Mouse (Mus musculus): ENCODE data around the gene AW551984. TPM values are rescaled to one million over a fixed set of nuclear protein-coding genes. Genes with fewer than 3 reads are reported as not detected.

AW551984 gene
- polyA plus RNA-seq (2014; fragmentation: Nextera tagmentation; extraction: Ambion mirVana), result 10.6 and 13.7 TPM in 2 replicates

DNA sequence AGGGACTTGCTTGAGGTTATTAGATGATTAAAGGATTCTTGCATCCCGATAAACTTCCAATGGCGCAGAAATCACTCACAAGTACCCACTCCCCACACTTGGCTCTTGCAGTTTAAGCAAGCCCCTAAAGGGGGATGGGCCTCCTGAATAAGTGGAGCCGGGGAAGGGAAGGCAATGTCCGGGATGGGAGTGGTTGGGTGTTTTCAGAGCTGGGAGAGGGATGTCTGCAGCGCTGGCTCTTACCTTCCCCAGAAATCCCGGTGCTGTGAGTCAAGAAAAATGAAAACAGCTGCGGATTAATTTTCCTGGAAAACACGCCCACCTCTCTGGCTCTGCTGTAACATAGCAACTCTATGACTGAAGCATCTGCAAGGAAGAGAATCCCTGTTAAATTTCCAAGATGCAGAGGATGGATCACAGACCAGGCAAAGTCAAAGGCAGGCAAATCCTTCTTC, at the start of gene AW551984:
Gene AW551984 (minus strand): TSS at position 405 of the 455 bp plus-strand sequence.
- no peak for ATAC-seq (replicated peaks; ENCODE audit: low FRiP score)
- peak; percentile 31 for DNase-seq (ENCODE audit: low spot score)
- Histone ChIP-seq H3K27me3 (replicated peaks; ENCODE audit: control insufficient read depth, insufficient read depth, low read length) (peaks cover 3% of the 10 kb centered on the region; the same call in 1 of the 2 replicates), H3K27ac (ENCODE audit: low read depth, low read length) (no peak within 1 kb of the TSS), H3K4me3 (ENCODE audit: low read depth, low read length) (peak within 1 kb of the TSS; percentile 32), H3K36me3 (ENCODE audit: control insufficient read depth, insufficient read depth, low read length) (no peaks in the 10 kb centered on the region), H3K4me1 (replicated peaks; ENCODE audit: control insufficient read depth, insufficient read depth, low read length) (no peaks in the 10 kb centered on the region), H3K4me2 (peak within 1 kb of the TSS; percentile 60), H3K9ac (ENCODE audit: low read depth, low read length) (no peak within 1 kb of the TSS), H3K9me3 (ENCODE audit: control insufficient read depth, low read length) (no peaks in the 10 kb centered on the region)
- 4% methylated on average over 8 of the region's 8 CpGs for WGBS

DNA sequence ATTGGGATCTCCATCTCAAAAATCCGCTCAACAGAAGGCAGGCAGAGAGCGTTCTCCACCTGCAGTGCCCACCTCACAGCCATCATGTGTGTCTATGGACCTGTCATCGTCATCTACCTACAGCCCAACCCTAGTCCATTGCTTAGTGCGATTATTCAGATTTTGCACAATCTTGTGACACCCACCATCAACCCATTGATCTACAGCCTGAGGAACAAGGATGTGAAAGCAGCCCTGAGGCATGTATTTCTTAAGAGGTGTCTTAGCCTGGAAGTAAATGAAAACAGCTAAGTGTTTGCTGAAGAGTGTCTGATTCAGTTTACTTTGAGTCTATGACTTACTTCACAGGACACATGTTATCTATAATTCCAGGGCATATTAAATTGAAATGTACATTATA, 43.2 kb upstream of the AW551984 start:
- Histone ChIP-seq H3K4me2 (no peak overlapping the region), H3K36me3 (ENCODE audit: control insufficient read depth, insufficient read depth, low read length) (no peaks in the 10 kb centered on the region), H3K9ac (ENCODE audit: low read depth, low read length) (no peak overlapping the region), H3K4me1 (replicated peaks; ENCODE audit: control insufficient read depth, insufficient read depth, low read length) (no peaks in the 10 kb centered on the region), H3K27ac (ENCODE audit: low read depth, low read length) (no peak overlapping the region), H3K9me3 (ENCODE audit: control insufficient read depth, low read length) (no peaks in the 10 kb centered on the region), H3K27me3 (replicated peaks; ENCODE audit: control insufficient read depth, insufficient read depth, low read length) (no peaks in the 10 kb centered on the region), H3K4me3 (ENCODE audit: low read depth, low read length) (no peak overlapping the region)
- no peak for DNase-seq (ENCODE audit: low spot score)
- 83% methylated on average over 4 of the region's 4 CpGs for WGBS
- ATAC-seq (replicated peaks; ENCODE audit: low FRiP score), result no peak

DNA sequence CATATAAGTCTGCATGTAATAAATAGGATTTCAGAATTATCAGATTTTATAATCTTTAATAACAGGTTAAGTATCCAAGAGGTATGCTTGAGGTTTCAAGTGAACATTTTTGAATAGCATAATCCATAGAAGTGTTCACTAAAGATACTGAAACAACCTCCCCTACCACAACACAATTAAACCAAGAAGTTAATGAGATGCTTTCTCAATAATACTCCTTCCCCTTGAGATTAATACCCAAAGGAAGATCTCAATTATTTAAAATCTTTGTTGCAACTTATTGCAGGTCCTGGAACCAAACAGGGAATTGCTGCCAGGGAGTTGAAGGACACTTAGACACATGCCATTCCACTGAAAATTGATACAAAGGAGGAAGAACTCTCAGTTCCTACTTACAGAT, 40.6 kb upstream of the AW551984 start, which contains the start of gene Olfr961:
Gene Olfr961 (plus strand): TSS at position 301 of the 400 bp plus-strand sequence.
- no peaks in the 10 kb centered on the region for H3K27me3 ChIP-seq (replicated peaks; ENCODE audit: control insufficient read depth, insufficient read depth, low read length)
- no peak for ATAC-seq (replicated peaks; ENCODE audit: low FRiP score)
- DNase-seq (ENCODE audit: low spot score), result no peak
- no peak within 1 kb of the TSS for H3K4me3 ChIP-seq (ENCODE audit: low read depth, low read length)
- no peaks in the 10 kb centered on the region for H3K9me3 ChIP-seq (ENCODE audit: control insufficient read depth, low read length)
- no peaks in the 10 kb centered on the region for H3K36me3 ChIP-seq (ENCODE audit: control insufficient read depth, insufficient read depth, low read length)
- no peak within 1 kb of the TSS for H3K9ac ChIP-seq (ENCODE audit: low read depth, low read length)
- H3K4me2 ChIP-seq, result no peak within 1 kb of the TSS
- H3K4me1 ChIP-seq (replicated peaks; ENCODE audit: control insufficient read depth, insufficient read depth, low read length), result no peaks in the 10 kb centered on the region
- no peak within 1 kb of the TSS for H3K27ac ChIP-seq (ENCODE audit: low read depth, low read length)

DNA sequence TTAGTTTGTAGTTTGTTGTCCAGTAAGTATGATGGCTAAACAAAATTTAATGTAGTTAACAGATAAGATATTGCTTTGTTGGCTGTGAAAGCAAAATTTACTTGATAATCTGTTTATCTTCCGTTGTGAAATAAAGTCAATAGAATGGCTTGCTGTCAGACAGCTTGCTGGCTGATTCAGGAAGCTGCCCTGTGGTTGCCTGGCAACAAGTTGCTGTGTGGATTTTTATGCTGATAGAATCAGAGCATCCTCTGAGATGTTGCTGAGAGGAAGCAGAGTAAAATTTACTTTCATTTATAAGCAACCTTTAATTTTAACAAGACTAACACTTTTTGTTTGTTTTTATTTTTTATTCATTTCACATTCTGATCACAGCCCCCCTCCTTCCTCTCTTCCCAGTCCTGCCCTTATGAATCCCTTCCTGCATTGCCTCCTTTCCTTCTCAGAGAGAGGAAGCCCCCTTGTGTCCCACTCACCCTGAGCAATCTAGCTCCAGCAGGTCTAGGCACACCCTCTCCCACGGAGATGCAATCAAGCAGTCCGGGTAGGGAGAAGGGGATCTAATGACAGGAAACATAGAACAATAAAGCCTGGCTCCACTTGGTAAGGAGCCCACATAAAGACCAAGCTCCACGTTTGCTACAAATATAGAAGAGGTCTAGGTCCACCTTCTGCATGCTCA, 29.9 kb upstream of the AW551984 start:
- ATAC-seq (replicated peaks; ENCODE audit: low FRiP score), result no peak
- Histone ChIP-seq H3K36me3 (ENCODE audit: control insufficient read depth, insufficient read depth, low read length) (no peaks in the 10 kb centered on the region), H3K27me3 (replicated peaks; ENCODE audit: control insufficient read depth, insufficient read depth, low read length) (no peaks in the 10 kb centered on the region), H3K4me2 (no peak overlapping the region), H3K4me3 (ENCODE audit: low read depth, low read length) (no peak overlapping the region), H3K9ac (ENCODE audit: low read depth, low read length) (no peak overlapping the region), H3K27ac (ENCODE audit: low read depth, low read length) (no peak overlapping the region), H3K9me3 (ENCODE audit: control insufficient read depth, low read length) (no peaks in the 10 kb centered on the region), H3K4me1 (replicated peaks; ENCODE audit: control insufficient read depth, insufficient read depth, low read length) (no peaks in the 10 kb centered on the region)
- 31% methylated on average over 4 of the region's 4 CpGs for WGBS
- no peak for DNase-seq (ENCODE audit: low spot score)

DNA sequence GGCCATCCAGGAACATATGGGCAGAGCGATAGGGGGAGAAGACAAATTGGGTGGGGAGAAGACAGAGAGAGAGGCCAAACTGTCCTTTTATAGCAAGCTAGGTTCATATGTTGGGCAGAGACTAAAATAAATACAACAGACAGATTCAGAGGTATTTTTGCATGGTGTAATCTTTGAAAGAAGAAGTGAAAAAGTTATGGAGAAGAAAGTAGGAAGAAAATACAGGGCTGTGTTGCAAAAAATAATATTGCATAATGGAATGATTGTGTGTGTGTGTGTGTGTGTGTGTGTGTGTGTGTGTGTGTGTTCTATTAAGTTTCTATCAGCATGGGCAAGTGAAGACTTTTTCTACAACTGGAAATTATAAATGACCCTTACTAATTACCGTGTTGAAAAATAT, 24.9 kb upstream of the AW551984 start:
- Histone ChIP-seq H3K36me3 (ENCODE audit: control insufficient read depth, insufficient read depth, low read length) (no peaks in the 10 kb centered on the region), H3K9ac (ENCODE audit: low read depth, low read length) (no peak overlapping the region), H3K4me1 (replicated peaks; ENCODE audit: control insufficient read depth, insufficient read depth, low read length) (no peaks in the 10 kb centered on the region), H3K27me3 (replicated peaks; ENCODE audit: control insufficient read depth, insufficient read depth, low read length) (no peaks in the 10 kb centered on the region), H3K9me3 (ENCODE audit: control insufficient read depth, low read length) (no peaks in the 10 kb centered on the region), H3K27ac (ENCODE audit: low read depth, low read length) (no peak overlapping the region), H3K4me3 (ENCODE audit: low read depth, low read length) (no peak overlapping the region), H3K4me2 (no peak overlapping the region)
- WGBS, result 71% methylated on average over 2 of the region's 2 CpGs
- no peak for DNase-seq (ENCODE audit: low spot score)
- ATAC-seq (replicated peaks; ENCODE audit: low FRiP score), result no peak

DNA sequence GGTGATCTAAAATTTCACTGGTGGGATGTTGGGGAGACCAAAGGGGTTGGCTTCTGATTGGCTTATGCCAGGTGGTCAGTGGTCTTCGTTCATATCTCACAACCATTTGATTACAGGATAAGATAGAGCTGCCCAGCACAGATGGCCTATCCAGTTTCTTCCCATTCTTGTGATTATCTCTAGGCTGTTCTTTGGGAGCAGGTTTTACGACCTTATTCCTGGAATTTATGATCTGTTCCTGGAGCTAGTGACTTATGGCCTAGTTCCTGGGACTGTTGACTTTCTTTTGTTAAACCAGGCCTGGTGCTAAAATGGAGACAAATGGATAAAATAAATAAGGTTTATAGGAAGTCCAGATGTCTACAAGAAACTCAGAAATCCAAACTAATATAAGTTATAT, 20.5 kb upstream of the AW551984 start:
- no peak overlapping the region for H3K9ac ChIP-seq (ENCODE audit: low read depth, low read length)
- no peaks in the 10 kb centered on the region for H3K4me1 ChIP-seq (replicated peaks; ENCODE audit: control insufficient read depth, insufficient read depth, low read length)
- no peak overlapping the region for H3K4me2 ChIP-seq
- ATAC-seq (replicated peaks; ENCODE audit: low FRiP score) (no peak), DNase-seq (ENCODE audit: low spot score) (no peak)
- no peak overlapping the region for H3K27ac ChIP-seq (ENCODE audit: low read depth, low read length)
- H3K4me3 ChIP-seq (ENCODE audit: low read depth, low read length), result no peak overlapping the region
- no peaks in the 10 kb centered on the region for H3K36me3 ChIP-seq (ENCODE audit: control insufficient read depth, insufficient read depth, low read length)
- 59% methylated on average over 2 of the region's 2 CpGs for WGBS
- H3K27me3 ChIP-seq (replicated peaks; ENCODE audit: control insufficient read depth, insufficient read depth, low read length), result no peaks in the 10 kb centered on the region
- H3K9me3 ChIP-seq (ENCODE audit: control insufficient read depth, low read length), result no peaks in the 10 kb centered on the region

DNA sequence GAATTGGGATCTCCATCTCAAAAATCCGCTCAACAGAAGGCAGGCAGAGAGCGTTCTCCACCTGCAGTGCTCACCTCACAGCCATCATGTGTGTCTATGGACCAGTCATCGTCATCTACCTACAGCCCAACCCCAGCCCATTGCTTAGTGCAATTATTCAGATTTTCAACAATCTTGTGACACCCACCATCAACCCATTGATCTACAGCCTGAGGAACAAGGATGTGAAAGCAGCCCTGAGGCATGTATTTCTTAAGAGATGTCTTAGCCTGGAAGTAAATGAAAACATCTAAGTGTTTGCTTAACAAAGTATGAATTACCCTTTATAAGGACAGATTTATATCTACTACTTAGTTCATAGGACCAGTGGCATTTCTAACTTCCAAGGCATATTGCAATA, 19.6 kb upstream of the AW551984 start:
- no peak for DNase-seq (ENCODE audit: low spot score)
- no peaks in the 10 kb centered on the region for H3K27me3 ChIP-seq (replicated peaks; ENCODE audit: control insufficient read depth, insufficient read depth, low read length)
- 84% methylated on average over 3 of the region's 3 CpGs for WGBS

DNA sequence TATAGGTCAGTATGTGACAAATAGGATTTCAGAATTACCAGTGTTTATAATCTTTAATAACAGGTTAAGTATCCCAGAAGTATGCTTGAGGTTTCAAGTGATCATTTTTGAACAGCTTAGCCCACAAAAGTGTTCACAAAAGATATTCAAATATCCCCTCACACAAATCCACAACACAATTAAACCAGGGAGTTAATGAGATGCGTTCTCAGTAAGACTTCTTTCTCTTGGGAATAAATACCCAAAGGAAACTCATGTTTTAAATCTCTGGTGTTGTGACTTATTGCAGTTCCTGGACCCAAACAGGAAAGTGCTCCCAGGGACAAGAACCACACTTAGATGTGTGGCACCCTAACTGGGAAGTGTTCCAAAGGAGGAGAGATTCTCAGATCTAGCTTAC, 16.9 kb upstream of the AW551984 start, which contains the start of gene Olfr960:
Gene Olfr960 (plus strand): TSS at position 301 of the 400 bp plus-strand sequence.
- ATAC-seq (replicated peaks; ENCODE audit: low FRiP score), result no peak

More for the DNA sequence above, 19.6 kb upstream of the AW551984 start:
- Histone ChIP-seq H3K9ac (ENCODE audit: low read depth, low read length) (no peak overlapping the region), H3K27ac (ENCODE audit: low read depth, low read length) (no peak overlapping the region), H3K9me3 (ENCODE audit: control insufficient read depth, low read length) (no peaks in the 10 kb centered on the region), H3K4me3 (ENCODE audit: low read depth, low read length) (no peak overlapping the region), H3K36me3 (ENCODE audit: control insufficient read depth, insufficient read depth, low read length) (no peaks in the 10 kb centered on the region), H3K4me1 (replicated peaks; ENCODE audit: control insufficient read depth, insufficient read depth, low read length) (no peaks in the 10 kb centered on the region), H3K4me2 (no peak overlapping the region)
- ATAC-seq (replicated peaks; ENCODE audit: low FRiP score), result no peak

DNA sequence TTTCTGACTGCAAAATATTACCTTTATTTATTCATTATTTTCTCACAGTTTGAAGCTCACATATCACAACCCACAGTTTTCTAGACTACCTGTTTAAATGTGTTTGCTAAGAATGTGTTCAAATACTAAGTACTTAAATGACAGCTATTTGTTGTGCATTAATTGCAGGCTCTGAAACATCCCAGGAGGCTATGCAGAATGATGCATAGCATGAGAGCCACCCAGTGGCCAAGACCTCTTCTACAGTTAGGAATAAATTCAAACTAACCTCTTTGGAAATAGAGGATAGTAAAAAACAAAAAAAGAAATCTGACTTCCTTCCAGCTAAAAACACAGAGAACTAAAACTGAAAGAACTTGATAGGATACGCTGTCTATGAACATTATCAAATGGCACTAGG, 7.8 kb upstream of the AW551984 start:
- H3K9me3 ChIP-seq (ENCODE audit: control insufficient read depth, low read length), result no peaks in the 10 kb centered on the region
- no peaks in the 10 kb centered on the region for H3K36me3 ChIP-seq (ENCODE audit: control insufficient read depth, insufficient read depth, low read length)
- H3K4me2 ChIP-seq, result no peak overlapping the region
- ATAC-seq (replicated peaks; ENCODE audit: low FRiP score), result no peak
- no peak overlapping the region for H3K27ac ChIP-seq (ENCODE audit: low read depth, low read length)
- no peak overlapping the region for H3K9ac ChIP-seq (ENCODE audit: low read depth, low read length)
- H3K27me3 ChIP-seq (replicated peaks; ENCODE audit: control insufficient read depth, insufficient read depth, low read length), result no peaks in the 10 kb centered on the region
- WGBS, result 51% methylated on average over 1 of the region's 1 CpGs
- DNase-seq (ENCODE audit: low spot score), result no peak
- no peak overlapping the region for H3K4me3 ChIP-seq (ENCODE audit: low read depth, low read length)
- H3K4me1 ChIP-seq (replicated peaks; ENCODE audit: control insufficient read depth, insufficient read depth, low read length), result no peaks in the 10 kb centered on the region

More for the DNA sequence above, 16.9 kb upstream of the AW551984 start, which contains the start of gene Olfr960:
- Histone ChIP-seq H3K27ac (ENCODE audit: low read depth, low read length) (no peak within 1 kb of the TSS), H3K4me2 (no peak within 1 kb of the TSS), H3K36me3 (ENCODE audit: control insufficient read depth, insufficient read depth, low read length) (no peaks in the 10 kb centered on the region), H3K9me3 (ENCODE audit: control insufficient read depth, low read length) (no peaks in the 10 kb centered on the region), H3K4me3 (ENCODE audit: low read depth, low read length) (no peak within 1 kb of the TSS), H3K9ac (ENCODE audit: low read depth, low read length) (no peak within 1 kb of the TSS), H3K27me3 (replicated peaks; ENCODE audit: control insufficient read depth, insufficient read depth, low read length) (no peaks in the 10 kb centered on the region), H3K4me1 (replicated peaks; ENCODE audit: control insufficient read depth, insufficient read depth, low read length) (no peaks in the 10 kb centered on the region)
- 76% methylated on average over 1 of the region's 1 CpGs for WGBS
- no peak for DNase-seq (ENCODE audit: low spot score)
